Mouse (Mus musculus) cortical plate, adult 2 months (tissue): ENCODE measurements at regions not wholly inside any gene's neighbourhood (a gene's known extent, or its start where the extent isn't known, plus 50 kb on each side); places are given as distances from the start of the nearest gene placed in this dataset.

Experiments used
- CTCF ChIP-seq: fragments of 200-500 bp; IDR thresholded peaks from 2 replicates; pipeline ENCODE4 v1.5.1; 2011; ENCODE audit warnings: mild to moderate bottlenecking, control low read depth, low read length; ENCODE audit not compliant: insufficient read depth; ENCODE audit errors: extremely low read depth
- POLR2A ChIP-seq: fragments of 200-500 bp; IDR thresholded peaks from 2 replicates; pipeline ENCODE4 v1.6.1; 2011; ENCODE audit warnings: mild to moderate bottlenecking, low read length, control low read depth; ENCODE audit not compliant: insufficient read depth; ENCODE audit errors: extremely low read depth

DNA sequence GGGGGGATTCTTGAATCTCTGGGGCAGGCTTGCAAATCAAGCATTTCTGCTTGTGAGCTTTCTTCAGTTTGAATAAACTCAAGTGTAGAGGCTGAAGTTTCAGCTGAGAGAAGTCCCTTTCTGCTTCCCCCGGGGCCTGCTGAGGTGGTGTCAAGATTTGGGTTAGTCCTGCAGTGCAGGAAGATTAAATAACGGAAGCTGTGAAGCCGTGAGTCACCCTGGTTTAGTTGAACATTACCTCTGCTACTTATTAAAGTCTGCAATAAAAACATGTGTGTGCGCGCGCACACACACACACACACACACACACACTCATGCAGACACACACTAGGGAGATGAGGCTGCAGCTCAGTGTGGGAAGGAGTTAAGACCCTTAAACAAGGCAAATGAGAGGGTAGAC is 556.7 kb downstream of the Rnf144a start:
- TF ChIP-seq CTCF (no peak), POLR2A (no peak)
